Comparison of ENCODE assay signal across 16 mouse cellular contexts in the genomic region with DNA sequence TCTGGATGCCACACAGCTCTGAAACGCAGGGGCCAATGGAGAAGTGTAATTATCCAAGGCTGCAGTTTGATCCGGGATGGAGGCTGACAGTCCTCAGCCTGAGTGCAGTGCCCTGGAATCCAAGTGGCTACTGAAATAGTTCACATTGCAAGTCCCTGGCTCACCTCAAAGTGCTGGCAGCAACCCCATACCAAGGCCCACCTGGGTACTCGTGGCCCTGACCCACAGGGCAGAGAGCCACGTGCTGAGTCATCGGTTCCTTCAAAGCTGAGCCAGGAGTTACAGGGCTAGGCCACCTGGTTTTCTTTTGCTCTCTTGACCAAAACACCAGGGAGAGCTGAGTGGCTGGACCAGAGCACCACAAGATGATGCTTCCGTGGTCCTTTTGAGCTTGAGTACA.
DNase-seq lines count a peak whose midpoint lies in the region; ATAC-seq and TF ChIP-seq lines count a peak whose summit lies in the region.
"Had no signal": no experiment of that assay in that cellular context is flagged by ENCODE, and none has a peak within 500 bp of the region (broad histone marks: within the 10 kb centered on the region; RNA-seq: fewer than 3 reads in every experiment).

No protein-coding gene starts in this region.

- peak; percentile 65 to 67 for DNase-seq in cerebellum, postnatal 10 days
- DNase-seq in cerebellum, adult 11-12 months, result no peak
- peak; percentile 73 for DNase-seq in liver, adult 2 months (ENCODE audit: extremely low read depth, low read depth, low spot score)
- DNase-seq in NIH3T3 (ENCODE audit: low read depth), result peak; percentile 44
- peak; percentile 47 for DNase-seq in fibroblast of lung, adult 2 months (ENCODE audit: low read depth)
- DNase-seq in retina, embryonic 14.5 days (ENCODE audit: low spot score), result no peak
- DNase-seq in thymus, adult 2 months, result no peak
- DNase-seq: forebrain, postnatal 0 days; lung, embryonic 14.5 days; right cerebral cortex, postnatal 4 days; thymus, postnatal 4 days had no signal

- H3K36me3 ChIP-seq in liver, adult 2 months (ENCODE audit: control insufficient read depth, insufficient read depth, low read length), result no peaks in the 10 kb centered on the region
- H3K36me3 ChIP-seq in liver, embryonic 12.5 days, result no peaks in the 10 kb centered on the region
- no peaks in the 10 kb centered on the region for H3K36me3 ChIP-seq in thymus, adult 2 months (ENCODE audit: control insufficient read depth, insufficient read depth, low read length)
- H3K36me3 ChIP-seq: limb, embryonic 12.5 days; stomach, embryonic 15.5 days had no signal

- WGBS in liver, adult 2 months, result 29% methylated on average over 6 of the region's 6 CpGs
- 55% methylated on average over 6 of the region's 6 CpGs for WGBS in liver, embryonic 12.5 days (ENCODE audit: insufficient replicate concordance)
- WGBS in thymus, adult 2 months, result 43% methylated on average over 6 of the region's 6 CpGs

- peaks cover 9% of the 10 kb centered on the region; the same call in 1 of the 2 replicates for H3K4me1 ChIP-seq in liver, adult 2 months (ENCODE audit: control insufficient read depth, insufficient read depth, low read length)
- no peaks in the 10 kb centered on the region for H3K4me1 ChIP-seq in liver, embryonic 12.5 days
- peaks cover 9% of the 10 kb centered on the region for H3K4me1 ChIP-seq in thymus, adult 2 months (replicated peaks; ENCODE audit: control insufficient read depth, insufficient read depth, low read length)
- H3K4me1 ChIP-seq: stomach, embryonic 15.5 days had no signal

- H3K9me3 ChIP-seq in liver, embryonic 12.5 days (replicated peaks), result no peaks in the 10 kb centered on the region
- H3K9me3 ChIP-seq: limb, embryonic 12.5 days; stomach, embryonic 15.5 days had no signal

- no peak for TF ChIP-seq POLR2A in liver, adult 2 months (IDR thresholded peaks at IDR 0.05; ENCODE audit: extremely low read depth, insufficient read depth, low read length)
- TF ChIP-seq POLR2A in thymus, adult 2 months (IDR thresholded peaks at IDR 0.05; ENCODE audit: control insufficient read depth, extremely low read depth, insufficient read depth, low read length, poor library complexity), result no peak

- no peak for TF ChIP-seq CTCF in liver, adult 2 months (IDR thresholded peaks at IDR 0.05; ENCODE audit: low read depth, low read length)
- no peak for TF ChIP-seq CTCF in thymus, adult 2 months (IDR thresholded peaks at IDR 0.05; ENCODE audit: borderline replicate concordance, control insufficient read depth, extremely low read depth, insufficient read depth, low read length, poor library complexity)

- no peak overlapping the region for H3K27ac ChIP-seq in liver, adult 2 months (replicated peaks; ENCODE audit: insufficient read depth, low read depth, low read length)
- H3K27ac ChIP-seq in liver, embryonic 12.5 days, result no peak overlapping the region
- H3K27ac ChIP-seq in thymus, adult 2 months (ENCODE audit: control insufficient read depth, insufficient read depth, low read length), result no peak overlapping the region
- H3K27ac ChIP-seq: limb, embryonic 12.5 days; stomach, embryonic 15.5 days had no signal

- no peak overlapping the region for H3K4me3 ChIP-seq in liver, adult 2 months (ENCODE audit: insufficient read depth, low read depth, low read length)
- H3K4me3 ChIP-seq in liver, embryonic 12.5 days, result no peak overlapping the region
- no peak overlapping the region for H3K4me3 ChIP-seq in thymus, adult 2 months (ENCODE audit: control insufficient read depth, insufficient read depth, low read length)
- H3K4me3 ChIP-seq: limb, embryonic 12.5 days; stomach, embryonic 15.5 days had no signal

- no peak overlapping the region for H3K4me2 ChIP-seq in liver, embryonic 12.5 days
- H3K4me2 ChIP-seq: limb, embryonic 12.5 days; lung, embryonic 14.5 days; midbrain, embryonic 11.5 days; stomach, embryonic 15.5 days had no signal

- H3K9ac ChIP-seq in liver, adult 2 months (ENCODE audit: low read depth, low read length), result no peak overlapping the region
- no peak overlapping the region for H3K9ac ChIP-seq in liver, embryonic 12.5 days
- H3K9ac ChIP-seq: forebrain, postnatal 0 days; limb, embryonic 12.5 days; lung, embryonic 14.5 days; stomach, embryonic 15.5 days had no signal

- no peak for ATAC-seq in liver, embryonic 12.5 days
- ATAC-seq: forebrain, postnatal 0 days; inflammation-experienced regulatory T-cells, adult 6 months had no signal

- no peaks in the 10 kb centered on the region for H3K27me3 ChIP-seq in liver, adult 2 months (ENCODE audit: control insufficient read depth, insufficient read depth, low read length)
- H3K27me3 ChIP-seq in liver, embryonic 12.5 days (replicated peaks), result no peaks in the 10 kb centered on the region
- H3K27me3 ChIP-seq in thymus, adult 2 months (ENCODE audit: control insufficient read depth, insufficient read depth, low read length), result no peaks in the 10 kb centered on the region
- H3K27me3 ChIP-seq: limb, embryonic 12.5 days; stomach, embryonic 15.5 days had no signal

- no peaks in the 10 kb centered on the region for H3K79me2 ChIP-seq in liver, adult 2 months (ENCODE audit: control insufficient read depth, insufficient read depth, low read length)

Comparison
In these comparisons a context has a peak if more than half of its experiments do, and no peak if none do; other contexts are left out.
1. DNase-seq: peak in cerebellum, postnatal 10 days (2 of 2), liver, adult 2 months (single experiment), NIH3T3 (single experiment) and fibroblast of lung, adult 2 months (single experiment); none in cerebellum, adult 11-12 months (single experiment), retina, embryonic 14.5 days (single experiment) and thymus, adult 2 months (single experiment).